Mouse (Mus musculus) bone marrow macrophage, adult 2 months (primary cell): ENCODE results near the gene Slc16a1.

Experiments
- CTCF ChIP-seq: IDR thresholded peaks from 2 replicates; pipeline ENCODE4 v1.5.1; 2012; ENCODE audit warnings: low read depth, mild to moderate bottlenecking, low read length, moderate library complexity
- POLR2A ChIP-seq: IDR thresholded peaks from 2 replicates; pipeline ENCODE4 v1.6.1; 2012; ENCODE audit warnings: mild to moderate bottlenecking, low read depth, low read length, borderline replicate concordance

- TF ChIP-seq CTCF (no peak), POLR2A (no peak)
These were observed 30.5 kb downstream of the Slc16a1 start for GRCm38 (mm10) chr3:104668989-104669388.
